In the genomic region with DNA sequence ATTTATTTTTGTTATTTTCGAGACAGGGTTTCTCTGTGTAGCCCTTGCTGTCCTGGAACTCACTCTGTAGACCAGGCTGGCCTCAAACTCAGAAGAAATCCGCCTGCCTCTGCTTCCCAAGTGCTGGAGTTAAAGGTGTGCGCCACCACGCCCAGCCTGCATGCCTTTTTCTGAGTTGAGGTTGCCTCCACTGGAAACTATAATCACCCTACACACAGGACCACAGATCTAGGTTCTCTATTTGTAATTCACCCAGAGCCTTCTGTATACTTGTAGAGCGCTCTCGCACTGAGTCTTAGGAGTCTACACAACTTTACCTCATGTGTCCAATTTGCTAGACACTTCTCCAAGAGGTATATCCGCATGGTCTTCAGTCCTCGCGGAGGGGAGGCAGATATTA, we compare ENCODE assay signal across 8 mouse cellular contexts. TPM values are rescaled to one million over a fixed set of nuclear protein-coding genes. Genes with fewer than 3 reads are reported as not detected.
DNase-seq lines count a peak whose midpoint lies in the region; ATAC-seq and TF ChIP-seq lines count a peak whose summit lies in the region.

No protein-coding gene starts in this region.

- intact Hi-C loops in left cerebral cortex, postnatal 4 days (cut with DNase I) = no loop called here

- 26% methylated on average over 9 of the region's 9 CpGs for WGBS in heart, embryonic 12.5 days
- WGBS in hindbrain, embryonic 13.5 days = 33% methylated on average over 9 of the region's 9 CpGs

- H3K79me2 ChIP-seq in MEL (ENCODE audit: control insufficient read depth, insufficient read depth, low read length, poor library complexity) = peaks cover 40% of the 10 kb centered on the region

- DNase-seq in heart, adult 18-20 months = no peak
- no peak for DNase-seq in MEL (ENCODE audit: low read depth, low spot score)
- no peak for DNase-seq in left cerebral cortex, postnatal 4 days
- no peak for DNase-seq in thymus, postnatal 25 days
- DNase-seq in gastrocnemius, postnatal 4 days (ENCODE audit: low spot score in 2 of 2) = no peak

- TF ChIP-seq RAD21 in MEL (IDR thresholded peaks at IDR 0.05; ENCODE audit: low read depth, low read length) = no peak

- TF ChIP-seq POLR2A in MEL (IDR thresholded peaks at IDR 0.05; ENCODE audit: control insufficient read depth in 1 of 2, insufficient read depth in 1 of 2, low read depth in 1 of 2, low read length in 2 of 2, poor library complexity in 1 of 2) = no peak

- H3K4me2 ChIP-seq in heart, embryonic 12.5 days = peak overlapping the region; percentile 83
- H3K4me2 ChIP-seq in hindbrain, embryonic 13.5 days = peak overlapping the region; percentile 92

- peaks cover 4% of the 10 kb centered on the region; the same call in 1 of the 2 replicates for H3K27me3 ChIP-seq in heart, embryonic 12.5 days (replicated peaks)
- peaks cover 0 to 3% of the 10 kb centered on the region in 2 experiments; a peak in 2 of 4 replicates for H3K27me3 ChIP-seq in MEL (ENCODE audit: control insufficient read depth in 1 of 2, insufficient read depth in 2 of 2, low read length in 2 of 2)
- 0 out of 2 replicates have a peak, but pooled peaks cover 7% of the 10 kb centered on the region for H3K27me3 ChIP-seq in hindbrain, embryonic 13.5 days

- peak overlapping the region; percentile 89 for H3K4me3 ChIP-seq in heart, embryonic 12.5 days
- peak overlapping the region; percentile 78 to 92 for H3K4me3 ChIP-seq in MEL (ENCODE audit: control insufficient read depth in 1 of 2, insufficient read depth in 1 of 2, low read depth in 2 of 2, low read length in 2 of 2)
- peak overlapping the region; percentile 91 for H3K4me3 ChIP-seq in hindbrain, embryonic 13.5 days

- peaks cover 32% of the 10 kb centered on the region for H3K36me3 ChIP-seq in heart, embryonic 12.5 days
- H3K36me3 ChIP-seq in MEL (ENCODE audit: control insufficient read depth in 1 of 2, insufficient read depth in 2 of 2, low read length in 2 of 2) = peaks cover 22 to 25% of the 10 kb centered on the region in 2 experiments
- peaks cover 33% of the 10 kb centered on the region for H3K36me3 ChIP-seq in hindbrain, embryonic 13.5 days

- H3K27ac ChIP-seq in heart, embryonic 12.5 days (ENCODE audit: poor library complexity, severe bottlenecking) = peak overlapping the region; percentile 13; the same call in 1 of the 2 replicates
- peak overlapping the region; percentile 48 for H3K27ac ChIP-seq in MEL (ENCODE audit: control insufficient read depth, low read depth, low read length)
- H3K27ac ChIP-seq in hindbrain, embryonic 13.5 days = peak overlapping the region; percentile 79

- TF ChIP-seq CTCF in MEL (IDR thresholded peaks at IDR 0.05 in 2 of 3, conservative IDR thresholded peaks at IDR 0.05 in 1 of 3; ENCODE audit: control insufficient read depth in 1 of 3, insufficient read depth in 1 of 3, low read depth in 2 of 3, low read length in 3 of 3, poor library complexity in 1 of 3, severe bottlenecking in 1 of 3) = no peak

- H3K9ac ChIP-seq in heart, embryonic 12.5 days = peak overlapping the region; percentile 83
- peak overlapping the region; percentile 82 for H3K9ac ChIP-seq in MEL (ENCODE audit: control insufficient read depth, low read depth, low read length, poor library complexity, severe bottlenecking)
- peak overlapping the region; percentile 93 for H3K9ac ChIP-seq in hindbrain, embryonic 13.5 days

- no peak for TF ChIP-seq EP300 in MEL (IDR thresholded peaks at IDR 0.05; ENCODE audit: low read depth in 1 of 2, low read length in 2 of 2)

- H3K9me3 ChIP-seq in heart, embryonic 12.5 days (replicated peaks) = no peaks in the 10 kb centered on the region
- no peaks in the 10 kb centered on the region for H3K9me3 ChIP-seq in MEL (replicated peaks; ENCODE audit: insufficient read depth, low read length)
- H3K9me3 ChIP-seq in hindbrain, embryonic 13.5 days = no peaks in the 10 kb centered on the region

- peaks cover 11% of the 10 kb centered on the region; the same call in 1 of the 2 replicates for H3K4me1 ChIP-seq in heart, embryonic 12.5 days (replicated peaks)
- peaks cover 6 to 22% of the 10 kb centered on the region in 2 experiments for H3K4me1 ChIP-seq in MEL (ENCODE audit: control insufficient read depth in 1 of 2, insufficient read depth in 2 of 2, low read length in 2 of 2)
- H3K4me1 ChIP-seq in hindbrain, embryonic 13.5 days (replicated peaks) = peaks cover 31% of the 10 kb centered on the region

- ATAC-seq in heart, embryonic 12.5 days (ENCODE audit: insufficient number of reproducible peaks, low FRiP score) = 0 out of 2 replicates have a peak, but pooled peaks have one; percentile 5
- ATAC-seq in hindbrain, embryonic 13.5 days (ENCODE audit: low FRiP score) = no peak
- ATAC-seq in megakaryocyte-erythroid progenitor cell, adult 5-6 weeks (replicated peaks; ENCODE audit: low FRiP score, low TSS enrichment, poor library complexity, severe bottlenecking) = 0 out of 2 replicates have a peak, but pooled peaks have one; percentile 16

TF ChIP-seq in MEL, 35 proteins besides CTCF, POLR2A, EP300 and RAD21:
- 0 out of 2 replicates have a peak, but pooled peaks have one; percentile 65 for TF ChIP-seq CHD1 (IDR thresholded peaks at IDR 0.05; ENCODE audit: low read depth, low read length)
- no peak for TF ChIP-seq SIN3A (IDR thresholded peaks at IDR 0.05; ENCODE audit: low read length)

RNA-seq across cellular contexts. Expression of gene Nob1, which starts 0.7 kb away (rescaled TPM):
- 47.0 and 50.5 TPM in 2 replicates for polyA plus RNA-seq in heart, embryonic 12.5 days (2016; fragmentation: Nextera tagmentation; extraction: Ambion mirVana)
- 10 to 100 TPM; 22.6 to 23.1 TPM for total RNA-seq in heart, adult 18-20 months (2021)
- total RNA-seq in MEL (2012; rRNA removed) = 110 and 125 TPM in 2 replicates
- 100 to 1,000 TPM; 144 to 200 TPM for polyA plus RNA-seq in MEL (2012; ENCODE audit: insufficient read depth in 1 of 2, insufficient read length in 2 of 2, low read depth in 1 of 2, low replicate concordance in 2 of 2, missing spikeins in 1 of 2)
- polyA plus RNA-seq in hindbrain, embryonic 13.5 days (2015; fragmentation: Nextera tagmentation; extraction: Ambion mirVana) = 71.3 and 74.0 TPM in 2 replicates
- 78.1 and 79.8 TPM in 2 replicates for total RNA-seq in megakaryocyte-erythroid progenitor cell, adult 5-6 weeks (2014; fragmentation: Nextera tagmentation)
- total RNA-seq in megakaryocyte-erythroid progenitor cell, adult 5-6 weeks (2017) = 46.1 and 50.2 TPM in 2 replicates
- 10 to 100 TPM; 41.8 to 45.6 TPM for total RNA-seq in left cerebral cortex, postnatal 4 days (2021)
- 10 to 100 TPM; 25.8 to 30.0 TPM for total RNA-seq in gastrocnemius, postnatal 4 days (2021)

RNA-seq across cellular contexts. Expression of gene Wwp2, which starts 12.0 kb away (rescaled TPM):
- 37.6 and 40.7 TPM in 2 replicates for polyA plus RNA-seq in heart, embryonic 12.5 days (2016; fragmentation: Nextera tagmentation; extraction: Ambion mirVana)
- 10 to 100 TPM; 22.5 to 25.8 TPM for total RNA-seq in heart, adult 18-20 months (2021)
- total RNA-seq in MEL (2012; rRNA removed) = 20.5 and 21.8 TPM in 2 replicates
- polyA plus RNA-seq in MEL (2012; ENCODE audit: insufficient read depth in 1 of 2, insufficient read length in 2 of 2, low read depth in 1 of 2, low replicate concordance in 2 of 2, missing spikeins in 1 of 2) = 10 to 100 TPM in 1 of 2 experiments, not detected in 1; 31.5 TPM
- 49.3 and 53.0 TPM in 2 replicates for polyA plus RNA-seq in hindbrain, embryonic 13.5 days (2015; fragmentation: Nextera tagmentation; extraction: Ambion mirVana)
- total RNA-seq in megakaryocyte-erythroid progenitor cell, adult 5-6 weeks (2014; fragmentation: Nextera tagmentation) = 39.4 and 53.2 TPM in 2 replicates
- total RNA-seq in megakaryocyte-erythroid progenitor cell, adult 5-6 weeks (2017) = 33.3 and 57.3 TPM in 2 replicates
- 10 to 100 TPM; 37.3 to 41.5 TPM for total RNA-seq in left cerebral cortex, postnatal 4 days (2021)
- 10 to 100 TPM; 26.0 to 28.6 TPM for total RNA-seq in gastrocnemius, postnatal 4 days (2021)

RNA-seq across cellular contexts. Expression of gene Nqo1, which starts 21.2 kb away (rescaled TPM):
- 4.8 and 5.6 TPM in 2 replicates for polyA plus RNA-seq in heart, embryonic 12.5 days (2016; fragmentation: Nextera tagmentation; extraction: Ambion mirVana)
- total RNA-seq in heart, adult 18-20 months (2021) = 10 to 100 TPM; 45.5 to 61.4 TPM
- total RNA-seq in MEL (2012; rRNA removed) = 8.0 and 8.8 TPM in 2 replicates
- 1 to 10 TPM in 1 of 2 experiments, not detected in 1; 8.8 TPM for polyA plus RNA-seq in MEL (2012; ENCODE audit: insufficient read depth in 1 of 2, insufficient read length in 2 of 2, low read depth in 1 of 2, low replicate concordance in 2 of 2, missing spikeins in 1 of 2)
- polyA plus RNA-seq in hindbrain, embryonic 13.5 days (2015; fragmentation: Nextera tagmentation; extraction: Ambion mirVana) = 5.3 and 6.7 TPM in 2 replicates
- total RNA-seq in megakaryocyte-erythroid progenitor cell, adult 5-6 weeks (2014; fragmentation: Nextera tagmentation) = 30.2 TPM in 2 replicates
- 18.4 and 30.4 TPM in 2 replicates for total RNA-seq in megakaryocyte-erythroid progenitor cell, adult 5-6 weeks (2017)
- total RNA-seq in left cerebral cortex, postnatal 4 days (2021) = 1 to 10 TPM; 2.5 to 2.7 TPM
- 1 to 10 TPM; 2.6 to 2.9 TPM for total RNA-seq in gastrocnemius, postnatal 4 days (2021)

Comparison
In these comparisons a context has a peak if more than half of its experiments do, and no peak if none do; other contexts are left out.
1. H3K27ac ChIP-seq: peak in every context shown above with its lines; median percentile 79 in hindbrain, embryonic 13.5 days; 48 in MEL; 13 in heart, embryonic 12.5 days.